Mouse (Mus musculus) embryonic facial prominence, embryonic 14.5 days (tissue): ENCODE data around the gene Armc3. TPM values are rescaled to one million over a fixed set of nuclear protein-coding genes. Genes with fewer than 3 reads are reported as not detected.

ENCODE experiments used
- ATAC-seq: fragments of 200-750 bp; cut with Nextera tagmentation; 2 replicates; pipeline ENCODE4 v1.8.0; 2017; ENCODE audit warnings: low read depth, moderate number of reproducible peaks, moderate TSS enrichment
- DNase-seq: peaks from one replicate; pipeline ENCODE4 v3.0.0-alpha.2; 2015; ENCODE audit warnings: low spot score
- H3K27ac ChIP-seq: fragments of 300-500 bp; sonication (generic); replicated peaks from 2 replicates; pipeline ENCODE4 v1.5.1; 2014; ENCODE audit warnings: low read depth, mild to moderate bottlenecking, low read length, moderate library complexity
- H3K27me3 ChIP-seq: fragments of 300-500 bp; sonication (generic); replicated peaks from 2 replicates; pipeline ENCODE4 v1.6.1; 2014; ENCODE audit warnings: low read length; ENCODE audit not compliant: control insufficient read depth, insufficient read depth
- H3K36me3 ChIP-seq: fragments of 300-500 bp; sonication (generic); 2 replicates; pipeline ENCODE4 v1.6.1; 2014; ENCODE audit warnings: low read length, mixed read lengths; ENCODE audit not compliant: control insufficient read depth, insufficient read depth
- H3K4me1 ChIP-seq: fragments of 300-500 bp; sonication (generic); 2 replicates; pipeline ENCODE4 v1.6.1; 2014; ENCODE audit warnings: antibody characterized with exemption, low read length; ENCODE audit not compliant: control insufficient read depth, insufficient read depth
- H3K4me2 ChIP-seq: fragments of 300-500 bp; sonication (generic); 2 replicates; pipeline ENCODE4 v1.6.1; 2014; ENCODE audit warnings: low read depth, mild to moderate bottlenecking, low read length, moderate library complexity, mixed read lengths
- H3K4me3 ChIP-seq: fragments of 300-500 bp; sonication (generic); 2 replicates; pipeline ENCODE4 v1.5.1; 2014; ENCODE audit warnings: low read depth, mild to moderate bottlenecking, low read length
- H3K9ac ChIP-seq: fragments of 300-500 bp; sonication (generic); 2 replicates; pipeline ENCODE4 v1.6.1; 2014; ENCODE audit warnings: low read depth, mild to moderate bottlenecking, low read length, moderate library complexity, mixed read lengths
- H3K9me3 ChIP-seq: fragments of 300-500 bp; sonication (generic); 2 replicates; pipeline ENCODE4 v1.6.1; 2016; ENCODE audit warnings: low read length; ENCODE audit not compliant: control insufficient read depth
- WGBS: fragments of 180-500 bp; shearing (Covaris S2); extraction: QIAGEN DNeasy Blood & Tissue Kit; methylation state at CpG from one replicate; pipeline ENCODE4 v1.1.7; 2014; 5-methylcytosine and 5-hydroxymethylcytosine counted together
- polyA plus RNA-seq: library from polyadenylated mRNA; unstranded; fragments of >200 nt; fragmentation: Nextera tagmentation; extraction: Ambion mirVana; gene quantifications from 2 replicates; pipeline ENCODE4 v1.2.1, GENCODE M21; 2014

Gene Armc3
- polyA plus RNA-seq, 1 experiment from 2014 or later: 1.8 TPM

DNA sequence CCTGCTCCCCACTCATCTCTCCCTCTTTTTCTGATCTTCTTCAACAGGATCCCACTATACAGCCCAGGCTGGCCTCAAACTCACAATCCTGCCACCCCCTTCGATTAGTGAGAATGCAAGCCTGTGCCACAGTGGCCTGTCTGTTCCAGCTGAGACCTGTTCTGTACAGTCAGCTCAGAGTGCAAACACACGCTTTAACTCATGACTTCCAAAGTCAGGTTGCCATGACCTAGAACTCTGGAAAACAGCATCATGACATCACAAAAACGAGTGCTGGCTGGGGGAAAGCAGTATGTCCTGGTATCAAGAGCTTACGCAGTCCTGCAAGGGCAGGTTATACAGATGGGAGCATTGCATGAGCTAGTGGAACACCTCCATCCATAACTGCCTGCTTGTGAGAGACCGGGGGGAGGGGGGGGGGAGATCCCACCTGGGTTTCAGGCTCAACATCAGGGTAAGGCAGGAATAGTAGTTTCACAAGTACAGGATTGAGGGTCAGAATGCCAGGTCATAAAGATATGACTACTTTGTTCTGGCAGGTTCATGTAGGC, 146.4 kb downstream of the Armc3 start:
- no peak overlapping the region for H3K4me2 ChIP-seq
- H3K36me3 ChIP-seq: no peaks in the 10 kb centered on the region
- 0 out of 2 replicates have a peak overlapping the region, but pooled peaks have one; percentile 25 for H3K9ac ChIP-seq
- no peaks in the 10 kb centered on the region for H3K9me3 ChIP-seq
- 0 out of 2 replicates have a peak, but pooled peaks cover 4% of the 10 kb centered on the region for H3K4me1 ChIP-seq
- ATAC-seq: no peak
- 76% methylated on average over 5 of the region's 5 CpGs for WGBS
- no peak overlapping the region for H3K27ac ChIP-seq
- DNase-seq: no peak
- H3K27me3 ChIP-seq: no peaks in the 10 kb centered on the region
- no peak overlapping the region for H3K4me3 ChIP-seq

DNA sequence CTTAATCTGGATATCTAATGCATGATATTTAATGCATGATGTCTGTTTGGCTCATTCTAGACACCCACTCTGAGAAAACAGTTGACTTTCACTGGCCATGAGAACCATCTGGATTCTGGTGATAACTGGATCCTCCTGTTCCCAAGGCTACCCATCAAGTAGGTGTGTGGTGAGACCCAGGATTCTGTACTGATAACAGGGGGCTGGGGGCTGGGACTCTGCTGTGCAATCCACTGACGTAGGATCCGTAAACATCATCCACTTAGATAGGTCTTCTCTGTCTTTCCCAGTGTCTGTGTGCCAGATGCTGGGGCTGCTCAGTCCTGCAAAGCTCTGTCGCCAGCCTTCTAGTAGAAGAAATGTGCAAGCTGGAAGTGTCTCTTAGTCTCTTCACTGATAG, 149.4 kb downstream of the Armc3 start:
- Histone ChIP-seq H3K4me2 (no peak overlapping the region), H3K9ac (no peak overlapping the region), H3K9me3 (no peaks in the 10 kb centered on the region), H3K4me1 (0 out of 2 replicates have a peak, but pooled peaks cover 4% of the 10 kb centered on the region), H3K4me3 (no peak overlapping the region), H3K27me3 (no peaks in the 10 kb centered on the region), H3K27ac (no peak overlapping the region), H3K36me3 (no peaks in the 10 kb centered on the region)
- DNase-seq: no peak
- no peak for ATAC-seq
- 65% methylated on average over 3 of the region's 3 CpGs for WGBS

DNA sequence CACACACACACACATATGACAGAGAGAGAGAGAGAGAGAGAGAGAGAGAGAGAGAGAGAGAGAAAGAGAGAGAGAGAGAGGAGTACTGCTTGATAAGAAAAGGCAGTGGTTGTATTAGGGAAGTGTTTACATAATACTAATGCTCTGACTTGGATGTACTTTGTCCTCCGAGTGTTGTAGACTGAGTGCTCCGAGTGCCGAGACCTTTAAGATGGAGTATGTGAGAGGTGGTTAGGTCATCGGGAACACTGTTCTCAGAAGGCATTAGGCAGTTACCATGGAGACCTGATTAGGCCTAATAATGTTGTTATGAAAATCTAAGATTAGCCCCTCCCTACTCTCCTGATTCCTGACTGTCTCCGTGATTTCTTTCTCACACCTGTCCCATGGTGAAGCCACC, 151.1 kb downstream of the Armc3 start:
- no peaks in the 10 kb centered on the region for H3K27me3 ChIP-seq
- H3K9ac ChIP-seq: no peak overlapping the region
- ATAC-seq: no peak
- H3K9me3 ChIP-seq: no peaks in the 10 kb centered on the region
- no peak overlapping the region for H3K27ac ChIP-seq
- DNase-seq: no peak
- no peak overlapping the region for H3K4me3 ChIP-seq
- WGBS: 89% methylated on average over 5 of the region's 5 CpGs
- no peak overlapping the region for H3K4me2 ChIP-seq
- H3K4me1 ChIP-seq: no peaks in the 10 kb centered on the region
- no peaks in the 10 kb centered on the region for H3K36me3 ChIP-seq

DNA sequence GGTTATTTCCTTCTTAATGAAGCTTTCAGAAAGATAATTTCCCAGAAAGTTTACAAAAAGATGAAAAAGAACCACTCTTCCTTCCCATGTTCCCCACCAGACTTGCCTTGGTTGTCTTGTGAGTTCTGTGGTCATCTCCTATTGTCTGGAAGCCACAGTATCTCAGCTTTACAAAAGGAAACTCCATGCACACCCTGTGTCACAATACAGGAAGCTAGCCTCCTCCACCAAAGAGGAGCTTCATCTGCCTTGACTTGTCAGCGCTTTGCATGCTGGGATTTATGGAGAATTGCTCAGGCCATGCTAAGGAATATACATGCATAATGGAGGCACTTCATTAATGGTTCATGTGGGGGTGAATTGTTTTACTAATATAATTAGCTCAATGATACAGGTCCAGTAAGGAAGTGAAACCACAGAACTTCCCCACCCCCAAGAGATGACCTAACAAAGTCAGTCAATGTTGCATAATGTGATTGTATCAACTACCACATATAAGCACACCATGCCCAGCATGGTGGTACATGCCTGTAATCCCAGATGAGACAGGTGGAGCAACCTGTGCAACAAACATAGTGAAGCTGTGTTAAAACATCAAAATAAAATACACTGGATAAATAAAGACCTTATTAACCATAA, 152.6 kb downstream of the Armc3 start:
- DNase-seq: no peak
- Histone ChIP-seq H3K36me3 (no peaks in the 10 kb centered on the region), H3K4me2 (no peak overlapping the region), H3K9ac (no peak overlapping the region), H3K4me3 (no peak overlapping the region), H3K9me3 (no peaks in the 10 kb centered on the region), H3K27ac (no peak overlapping the region), H3K27me3 (no peaks in the 10 kb centered on the region), H3K4me1 (no peaks in the 10 kb centered on the region)
- no peak for ATAC-seq
- 87% methylated on average over 1 of the region's 1 CpGs for WGBS

DNA sequence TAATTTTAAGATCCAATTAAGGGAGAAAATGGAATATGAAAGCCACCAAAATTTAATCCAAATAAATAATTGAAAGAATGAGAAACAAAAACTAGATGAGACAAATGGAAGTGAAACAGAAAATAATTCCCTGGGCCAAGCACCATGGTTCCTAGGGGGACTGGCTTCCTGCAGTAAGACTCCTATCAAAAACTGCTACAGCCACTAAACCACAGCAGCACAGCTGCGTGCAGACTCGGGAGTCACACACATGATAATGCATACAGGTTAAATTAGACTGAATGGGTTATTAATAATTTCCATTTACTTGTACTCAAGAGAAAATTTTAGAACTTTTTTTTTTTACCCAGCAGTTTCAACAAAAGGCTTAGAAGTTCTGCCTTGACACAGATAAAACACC, 154.1 kb downstream of the Armc3 start:
- ATAC-seq (no peak), DNase-seq (no peak)
- Histone ChIP-seq H3K4me3 (no peak overlapping the region), H3K36me3 (no peaks in the 10 kb centered on the region), H3K27ac (no peak overlapping the region), H3K27me3 (no peaks in the 10 kb centered on the region), H3K9me3 (no peaks in the 10 kb centered on the region), H3K9ac (no peak overlapping the region), H3K4me2 (no peak overlapping the region), H3K4me1 (no peaks in the 10 kb centered on the region)
- 77% methylated on average over 2 of the region's 2 CpGs for WGBS

Other genes with a start within 250 kb of the Armc3 start
- gene Pip4k2a, start 201.2 kb upstream of the Armc3 start, polyA plus RNA-seq: 15.4 and 16.2 TPM in 2 replicates
- 0.49 and 0.92 TPM in 2 replicates for gene 4930426L09Rik, start 201.0 kb upstream of the Armc3 start, polyA plus RNA-seq
- 19.2 and 22.0 TPM in 2 replicates for gene Msrb2, start 172.1 kb downstream of the Armc3 start, polyA plus RNA-seq
- 0.18 TPM in 1 of 2 replicates, not detected in the other for gene Ptf1a, start 246.4 kb downstream of the Armc3 start, polyA plus RNA-seq